Mouse (Mus musculus) MEL (cell line): ENCODE data around the gene Acoxl. TPM values are rescaled to one million over a fixed set of nuclear protein-coding genes. Genes with fewer than 3 reads are reported as not detected.
A peak's percentile ranks its signal among the peaks of the same experiment; 100 is the strongest.

ENCODE experiments used
- DNase-seq: peaks from one replicate; pipeline ENCODE4 v3.0.0; 2011; ENCODE audit warnings: low read depth, low spot score
- H3K27ac ChIP-seq: 2 replicates; pipeline ENCODE4 v1.5.1; 2012; ENCODE audit warnings: low read depth, mild to moderate bottlenecking, control low read depth, low read length, moderate library complexity; ENCODE audit not compliant: control insufficient read depth
- H3K27me3 ChIP-seq, 2 experiments: fragments of 150-350 bp in 1 of 2; sonication (generic) in 1 of 2; 2 replicates each; pipeline ENCODE4 v1.6.1; 2012; ENCODE audit warnings: low read length in 2 of 2, mild to moderate bottlenecking in 2 of 2, improper control_type of control experiment in 1 of 2, moderate library complexity in 1 of 2; ENCODE audit not compliant: insufficient read depth in 2 of 2, control insufficient read depth in 1 of 2
- H3K36me3 ChIP-seq, 2 experiments: 2 replicates each; pipeline ENCODE4 v1.6.1; 2012 to 2014; ENCODE audit warnings: low read length in 2 of 2, improper control_type of control experiment in 1 of 2, inconsistent platforms in 1 of 2, mild to moderate bottlenecking in 1 of 2; ENCODE audit not compliant: insufficient read depth in 2 of 2, control insufficient read depth in 1 of 2
- H3K4me1 ChIP-seq, 2 experiments: fragments of 150-350 bp in 1 of 2; sonication (generic) in 1 of 2; 2 replicates each; pipeline ENCODE4 v1.6.1; 2012; ENCODE audit warnings: low read length in 2 of 2, improper control_type of control experiment in 1 of 2, mild to moderate bottlenecking in 1 of 2; ENCODE audit not compliant: insufficient read depth in 2 of 2, control insufficient read depth in 1 of 2
- H3K4me3 ChIP-seq, 2 experiments: fragments of 150-350 bp in 1 of 2; sonication (generic) in 1 of 2; 2 replicates each; pipeline ENCODE4 v1.5.1; 2012; ENCODE audit warnings: low read depth in 2 of 2, low read length in 2 of 2, mild to moderate bottlenecking in 2 of 2, moderate library complexity in 2 of 2, control low read depth in 1 of 2, improper control_type of control experiment in 1 of 2; ENCODE audit not compliant: control insufficient read depth in 1 of 2, insufficient read depth in 1 of 2
- H3K79me2 ChIP-seq: 2 replicates; pipeline ENCODE4 v1.6.1; 2012; ENCODE audit warnings: mild to moderate bottlenecking, low read length, moderate library complexity; ENCODE audit not compliant: control insufficient read depth, poor library complexity, insufficient read depth
- H3K9ac ChIP-seq: 2 replicates; pipeline ENCODE4 v1.6.1; 2012; ENCODE audit warnings: low read depth, mild to moderate bottlenecking, control low read depth, low read length, moderate library complexity; ENCODE audit not compliant: control insufficient read depth, poor library complexity, severe bottlenecking
- H3K9me3 ChIP-seq: fragments of 150-350 bp; sonication (generic); replicated peaks from 2 replicates; pipeline ENCODE4 v1.6.1; 2012; ENCODE audit warnings: mild to moderate bottlenecking, low read length, improper control_type of control experiment, moderate library complexity; ENCODE audit not compliant: insufficient read depth
- BHLHE40 ChIP-seq: IDR thresholded peaks from 2 replicates; pipeline ENCODE4 v1.6.1; 2012; ENCODE audit warnings: low read depth, mild to moderate bottlenecking, inconsistent platforms, low read length, improper control_type of control experiment, borderline replicate concordance
- CHD1 ChIP-seq: IDR thresholded peaks from 2 replicates; pipeline ENCODE4 v1.6.1; 2012; ENCODE audit warnings: low read depth, mild to moderate bottlenecking, inconsistent platforms, low read length, improper control_type of control experiment
- CHD2 ChIP-seq: IDR thresholded peaks from 2 replicates; pipeline ENCODE4 v1.6.1; 2011; ENCODE audit warnings: low read length, improper control_type of control experiment
- CTCF ChIP-seq, 3 experiments: IDR thresholded peaks in 2 of 3; conservative IDR thresholded peaks in 1 of 3; 2 replicates each; pipeline ENCODE4 v1.5.1; 2011 to 2012; ENCODE audit warnings: low read length in 3 of 3, low read depth in 2 of 3, mild to moderate bottlenecking in 2 of 3, improper control_type of control experiment in 1 of 3, inconsistent platforms in 1 of 3, mixed read lengths in 1 of 3, moderate library complexity in 1 of 3; ENCODE audit not compliant: control insufficient read depth in 1 of 3, insufficient read depth in 1 of 3, poor library complexity in 1 of 3, severe bottlenecking in 1 of 3
- E2F4 ChIP-seq: IDR thresholded peaks from 2 replicates; pipeline ENCODE4 v1.6.1; 2011; ENCODE audit warnings: low read depth, low read length, improper control_type of control experiment, borderline replicate concordance
- ELF1 ChIP-seq: IDR thresholded peaks from 2 replicates; pipeline ENCODE4 v1.6.1; 2014; ENCODE audit warnings: low read depth, mild to moderate bottlenecking, inconsistent platforms, low read length, improper control_type of control experiment, moderate library complexity
- EP300 ChIP-seq, 2 experiments: IDR thresholded peaks; 2 replicates each; pipeline ENCODE4 v1.6.1; 2011; ENCODE audit warnings: improper control_type of control experiment in 2 of 2, low read length in 2 of 2, low read depth in 1 of 2, mild to moderate bottlenecking in 1 of 2
- ETS1 ChIP-seq: IDR thresholded peaks from 2 replicates; pipeline ENCODE4 v1.6.1; 2012; ENCODE audit warnings: low read depth, mild to moderate bottlenecking, inconsistent platforms, low read length, improper control_type of control experiment, moderate library complexity
- GABPA ChIP-seq: IDR thresholded peaks from 2 replicates; pipeline ENCODE4 v1.6.1; 2012; ENCODE audit warnings: low read depth, mild to moderate bottlenecking, inconsistent platforms, low read length, improper control_type of control experiment, moderate library complexity
- GATA1 ChIP-seq: IDR thresholded peaks from 2 replicates; pipeline ENCODE4 v1.6.1; 2011; ENCODE audit warnings: low read depth, low read length, improper control_type of control experiment
- HCFC1 ChIP-seq: IDR thresholded peaks from 2 replicates; pipeline ENCODE4 v1.6.1; 2012; ENCODE audit warnings: low read depth, mild to moderate bottlenecking, inconsistent platforms, low read length, improper control_type of control experiment, moderate library complexity
- JUND ChIP-seq: IDR thresholded peaks from 2 replicates; pipeline ENCODE4 v1.6.1; 2011; ENCODE audit warnings: low read depth, mild to moderate bottlenecking, improper control_type of control experiment, low read length
- KAT2A ChIP-seq: conservative IDR thresholded peaks from 2 replicates; pipeline ENCODE4 v1.6.1; 2012; ENCODE audit warnings: low read depth, low read length, improper control_type of control experiment, inconsistent platforms
- MAFK ChIP-seq: IDR thresholded peaks from 2 replicates; pipeline ENCODE4 v1.6.1; 2011; ENCODE audit warnings: low read depth, mild to moderate bottlenecking, low read length, improper control_type of control experiment, borderline replicate concordance
- MAX ChIP-seq: IDR thresholded peaks from 2 replicates; pipeline ENCODE4 v1.6.1; 2011; ENCODE audit warnings: low read length, improper control_type of control experiment
- MEF2A ChIP-seq: IDR thresholded peaks from 2 replicates; pipeline ENCODE4 v1.6.1; 2014; ENCODE audit warnings: low read depth, mild to moderate bottlenecking, inconsistent platforms, low read length, improper control_type of control experiment; ENCODE audit not compliant: poor library complexity, insufficient replicate concordance, severe bottlenecking; ENCODE audit errors: extremely low read depth
- MXI1 ChIP-seq: IDR thresholded peaks from 2 replicates; pipeline ENCODE4 v1.6.1; 2011; ENCODE audit warnings: mild to moderate bottlenecking, low read depth, low read length, improper control_type of control experiment
- MYB ChIP-seq: IDR thresholded peaks from 2 replicates; pipeline ENCODE4 v1.6.1; 2011; ENCODE audit warnings: mild to moderate bottlenecking, low read depth, low read length, improper control_type of control experiment
- MYC ChIP-seq: IDR thresholded peaks from 2 replicates; pipeline ENCODE4 v1.6.1; 2011; ENCODE audit warnings: low read depth, mild to moderate bottlenecking, low read length, improper control_type of control experiment, moderate library complexity
- NELFE ChIP-seq: IDR thresholded peaks from 2 replicates; pipeline ENCODE4 v1.6.1; 2011; ENCODE audit warnings: low read depth, low read length, improper control_type of control experiment
- NRF1 ChIP-seq: IDR thresholded peaks from 2 replicates; pipeline ENCODE4 v1.6.1; 2014; ENCODE audit warnings: low read depth, mild to moderate bottlenecking, inconsistent platforms, low read length, improper control_type of control experiment, moderate library complexity; ENCODE audit not compliant: poor library complexity, insufficient read depth, severe bottlenecking
- POLR2A ChIP-seq, 2 experiments: IDR thresholded peaks; 2 replicates each; pipeline ENCODE4 v1.6.1; 2011 to 2012; ENCODE audit warnings: low read length in 2 of 2, mild to moderate bottlenecking in 2 of 2, control low read depth in 1 of 2, improper control_type of control experiment in 1 of 2, low read depth in 1 of 2, moderate library complexity in 1 of 2; ENCODE audit not compliant: control insufficient read depth in 1 of 2, insufficient read depth in 1 of 2, poor library complexity in 1 of 2
- POLR2AphosphoS2 ChIP-seq: IDR thresholded peaks from 2 replicates; pipeline ENCODE4 v1.6.1; 2011; ENCODE audit warnings: low read length, improper control_type of control experiment
- POLR2AphosphoS5 ChIP-seq: IDR thresholded peaks from 2 replicates; pipeline ENCODE4 v1.6.1; 2012; ENCODE audit warnings: low read depth, borderline replicate concordance, mild to moderate bottlenecking, inconsistent platforms, low read length, moderate library complexity, mixed read lengths
- RAD21 ChIP-seq: IDR thresholded peaks from 2 replicates; pipeline ENCODE4 v1.6.1; 2011; ENCODE audit warnings: mild to moderate bottlenecking, low read depth, low read length, improper control_type of control experiment
- RCOR1 ChIP-seq: IDR thresholded peaks from 2 replicates; pipeline ENCODE4 v1.6.1; 2012; ENCODE audit warnings: low read depth, mild to moderate bottlenecking, inconsistent platforms, low read length, improper control_type of control experiment
- SMC3 ChIP-seq: IDR thresholded peaks from 2 replicates; pipeline ENCODE4 v1.6.1; 2011; ENCODE audit warnings: low read depth, low read length, improper control_type of control experiment
- TAL1 ChIP-seq: IDR thresholded peaks from 2 replicates; pipeline ENCODE4 v1.6.1; 2012; ENCODE audit warnings: mild to moderate bottlenecking, inconsistent platforms, low read length, moderate library complexity, mixed read lengths
- TBP ChIP-seq: IDR thresholded peaks from 2 replicates; pipeline ENCODE4 v1.8.0; 2011; ENCODE audit warnings: low read depth, low read length, improper control_type of control experiment
- TCF12 ChIP-seq: IDR thresholded peaks from 2 replicates; pipeline ENCODE4 v1.6.1; 2014; ENCODE audit warnings: low read depth, mild to moderate bottlenecking, inconsistent platforms, low read length, improper control_type of control experiment, moderate library complexity
- UBTF ChIP-seq: IDR thresholded peaks from 2 replicates; pipeline ENCODE4 v1.6.1; 2012; ENCODE audit warnings: low read depth, mild to moderate bottlenecking, inconsistent platforms, low read length, improper control_type of control experiment, moderate library complexity, borderline replicate concordance; ENCODE audit not compliant: insufficient read depth
- USF1 ChIP-seq: IDR thresholded peaks from 2 replicates; pipeline ENCODE4 v1.6.1; 2014; ENCODE audit warnings: low read depth, mild to moderate bottlenecking, inconsistent platforms, low read length, improper control_type of control experiment, moderate library complexity
- USF2 ChIP-seq, 2 experiments: IDR thresholded peaks; 2 replicates each; pipeline ENCODE4 v1.6.1; 2011 to 2012; ENCODE audit warnings: improper control_type of control experiment in 2 of 2, low read length in 2 of 2, borderline replicate concordance in 1 of 2, inconsistent platforms in 1 of 2, low read depth in 1 of 2, mild to moderate bottlenecking in 1 of 2; ENCODE audit not compliant: insufficient read depth in 1 of 2
- ZC3H11A ChIP-seq: IDR thresholded peaks from 2 replicates; pipeline ENCODE4 v1.6.1; 2012; ENCODE audit warnings: low read depth, mild to moderate bottlenecking, inconsistent platforms, low read length, improper control_type of control experiment
- ZKSCAN1 ChIP-seq: IDR thresholded peaks from 2 replicates; pipeline ENCODE4 v1.6.1; 2012; ENCODE audit warnings: low read depth, mild to moderate bottlenecking, inconsistent platforms, low read length, improper control_type of control experiment, moderate library complexity
- ZMIZ1 ChIP-seq: IDR thresholded peaks from 2 replicates; pipeline ENCODE4 v1.6.1; 2012; ENCODE audit warnings: low read depth, mild to moderate bottlenecking, inconsistent platforms, low read length, improper control_type of control experiment, moderate library complexity
- ZNF384 ChIP-seq: IDR thresholded peaks from 2 replicates; pipeline ENCODE4 v1.6.1; 2012; ENCODE audit warnings: low read depth, mild to moderate bottlenecking, inconsistent platforms, low read length, improper control_type of control experiment
- polyA plus RNA-seq, 2 experiments: library from polyadenylated mRNA; stranded (reverse) in 1 of 2; unstranded in 1 of 2; fragments of >175 nt in 1 of 2; fragments of >200 nt in 1 of 2; gene quantifications; 2 replicates each; pipeline versions ENCODE4 v1.2.1 to v1.2.4; 2012; ENCODE audit warnings: low replicate concordance in 2 of 2, low read depth in 1 of 2; ENCODE audit not compliant: insufficient read length in 2 of 2, insufficient read depth in 1 of 2, missing spikeins in 1 of 2
- total RNA-seq: library from RNA; depleted of rRNA; stranded (reverse); fragments of 300-350 nt; gene quantifications from 2 replicates; pipeline ENCODE4 v1.2.3, GENCODE M21; 2012

Gene Acoxl
- total and polyA plus RNA-seq, 3 experiments, result 0.31 to 0.39 TPM; not detected in 1

GRCm38 (mm10) chr2:128060213-128060612 is 221.5 kb downstream of the Acoxl start:
- H3K4me3 ChIP-seq, result peak overlapping the region; percentile 12 to 21; a peak in 3 of 4 replicates
- H3K36me3 ChIP-seq, result peaks cover 0 to 22% of the 10 kb centered on the region in 2 experiments; a peak in 2 of 4 replicates
- peaks cover 8 to 27% of the 10 kb centered on the region in 2 experiments for H3K4me1 ChIP-seq
- TF ChIP-seq BHLHE40, result no peak
- no peak for TF ChIP-seq CHD2
- TF ChIP-seq POLR2AphosphoS5, result no peak
- no peak for TF ChIP-seq GATA1
- TF ChIP-seq TAL1, result peak; percentile 68
- TF ChIP-seq POLR2A (IDR thresholded peaks at IDR 0.05; ENCODE audit: control insufficient read depth in 1 of 2, insufficient read depth in 1 of 2, low read depth in 1 of 2, low read length in 2 of 2, poor library complexity in 1 of 2), result no peak
- TF ChIP-seq MAX, result no peak
- no peak for TF ChIP-seq RAD21
- peak; percentile 58; the same call in 1 of the 2 replicates for TF ChIP-seq TCF12
- TF ChIP-seq ZNF384, result peak; percentile 16; the same call in 1 of the 2 replicates
- TF ChIP-seq KAT2A, result no peak
- TF ChIP-seq SMC3, result no peak
- peak; percentile 59 to 76; a peak in 3 of 4 replicates for TF ChIP-seq EP300 (IDR thresholded peaks at IDR 0.05; ENCODE audit: low read depth in 1 of 2, low read length in 2 of 2)
- TF ChIP-seq ELF1, result no peak; the same call in 1 of the 2 replicates
- no peak for TF ChIP-seq E2F4
- TF ChIP-seq CTCF (IDR thresholded peaks at IDR 0.05 in 2 of 3, conservative IDR thresholded peaks at IDR 0.05 in 1 of 3; ENCODE audit: control insufficient read depth in 1 of 3, insufficient read depth in 1 of 3, low read depth in 2 of 3, low read length in 3 of 3, poor library complexity in 1 of 3, severe bottlenecking in 1 of 3), result no peak
- TF ChIP-seq ETS1, result peak; percentile 59; the same call in 1 of the 2 replicates
- TF ChIP-seq ZMIZ1, result no peak
- TF ChIP-seq NELFE, result no peak
- 0 out of 2 replicates have a peak, but pooled peaks have one; percentile 8 for TF ChIP-seq RCOR1
- TF ChIP-seq CHD1, result no peak
- TF ChIP-seq ZKSCAN1, result no peak
- no peak for TF ChIP-seq HCFC1
- TF ChIP-seq MAFK, result no peak
- TF ChIP-seq UBTF, result no peak
- TF ChIP-seq GABPA, result no peak
- no peak for TF ChIP-seq USF2 (IDR thresholded peaks at IDR 0.05; ENCODE audit: borderline replicate concordance in 1 of 2, insufficient read depth in 1 of 2, low read depth in 1 of 2, low read length in 2 of 2)
- no peak for TF ChIP-seq MXI1
- TF ChIP-seq TBP, result 0 out of 2 replicates have a peak, but pooled peaks have one; percentile 19
- no peak for TF ChIP-seq MYB
- no peak for TF ChIP-seq USF1
- no peak for TF ChIP-seq JUND
- TF ChIP-seq NRF1, result no peak
- TF ChIP-seq MEF2A, result no peak
- TF ChIP-seq MYC, result 0 out of 2 replicates have a peak, but pooled peaks have one; percentile 3
- no peak for TF ChIP-seq POLR2AphosphoS2
- no peak for TF ChIP-seq ZC3H11A

More at GRCm38 (mm10) chr2:128060213-128060612, 221.5 kb downstream of the Acoxl start:
- Histone ChIP-seq H3K9me3 (no peaks in the 10 kb centered on the region), H3K79me2 (no peaks in the 10 kb centered on the region), H3K27ac (peak overlapping the region; percentile 88), H3K9ac (peak overlapping the region; percentile 33), H3K27me3 (no peaks in the 10 kb centered on the region)
- DNase-seq, result peak; percentile 70
